Mouse (Mus musculus) forebrain, embryonic 14.5 days (tissue): ENCODE measurements at regions not wholly inside any gene's neighbourhood (a gene's known extent, or its start where the extent isn't known, plus 50 kb on each side); places are given as distances from the start of the nearest gene placed in this dataset.

Experiments
- ATAC-seq: fragments of 200-750 bp; cut with Nextera tagmentation; 2 replicates; pipeline ENCODE4 v1.8.0; 2017; ENCODE audit warnings: mild to moderate bottlenecking, moderate library complexity
- DNase-seq: peaks from one replicate; pipeline ENCODE4 v3.0.0-alpha.2; 2015; ENCODE audit warnings: low spot score
- H3K27ac ChIP-seq: fragments of 300-500 bp; sonication (generic); 2 replicates; pipeline ENCODE4 v1.5.1; 2014; ENCODE audit warnings: low read depth, mild to moderate bottlenecking, control low read depth, low read length, moderate library complexity
- H3K27me3 ChIP-seq: fragments of 300-500 bp; sonication (generic); replicated peaks from 2 replicates; pipeline ENCODE4 v1.6.1; 2014; ENCODE audit warnings: low read length, control low read depth, mixed read lengths; ENCODE audit not compliant: control insufficient read depth, insufficient read depth
- H3K36me3 ChIP-seq: fragments of 300-500 bp; sonication (generic); 2 replicates; pipeline ENCODE4 v1.6.1; 2014; ENCODE audit warnings: low read length, control low read depth; ENCODE audit not compliant: control insufficient read depth, insufficient read depth
- H3K4me1 ChIP-seq: fragments of 300-500 bp; sonication (generic); 2 replicates; pipeline ENCODE4 v1.6.1; 2014; ENCODE audit warnings: antibody characterized with exemption, low read length, control low read depth; ENCODE audit not compliant: control insufficient read depth, insufficient read depth
- H3K4me2 ChIP-seq: fragments of 300-500 bp; sonication (generic); 2 replicates; pipeline ENCODE4 v1.6.1; 2014; ENCODE audit warnings: mild to moderate bottlenecking, control low read depth, low read length
- H3K4me3 ChIP-seq: fragments of 300-500 bp; sonication (generic); 2 replicates; pipeline ENCODE4 v1.5.1; 2014; ENCODE audit warnings: low read depth, low read length, control low read depth
- H3K9ac ChIP-seq: fragments of 300-500 bp; sonication (generic); 2 replicates; pipeline ENCODE4 v1.6.1; 2014; ENCODE audit warnings: mild to moderate bottlenecking, low read length, control low read depth, moderate library complexity
- H3K9me3 ChIP-seq: fragments of 300-500 bp; sonication (generic); replicated peaks from 2 replicates; pipeline ENCODE4 v1.6.1; 2016; ENCODE audit warnings: low read length, control low read depth, mixed read lengths; ENCODE audit not compliant: control insufficient read depth
- WGBS: fragments of 180-500 bp; shearing (Covaris S2); extraction: QIAGEN DNeasy Blood & Tissue Kit; methylation state at CpG from one replicate; pipeline ENCODE4 v1.1.7; 2014; 5-methylcytosine and 5-hydroxymethylcytosine counted together

GRCm38 (mm10) chr13:83162761-83163160 is 341.1 kb upstream of the Mef2c start:
- Histone ChIP-seq H3K27me3 (no peaks in the 10 kb centered on the region), H3K4me2 (no peak overlapping the region), H3K4me3 (no peak overlapping the region), H3K9me3 (no peaks in the 10 kb centered on the region), H3K9ac (no peak overlapping the region), H3K4me1 (no peaks in the 10 kb centered on the region), H3K36me3 (no peaks in the 10 kb centered on the region), H3K27ac (no peak overlapping the region)
- DNase-seq (no peak), ATAC-seq (no peak)
- 80% methylated on average over 4 of the region's 4 CpGs for WGBS

GRCm38 (mm10) chr13:83175086-83175485 is 328.7 kb upstream of the Mef2c start:
- Histone ChIP-seq H3K27ac (no peak overlapping the region), H3K4me1 (no peaks in the 10 kb centered on the region), H3K27me3 (no peaks in the 10 kb centered on the region), H3K36me3 (no peaks in the 10 kb centered on the region), H3K9me3 (no peaks in the 10 kb centered on the region), H3K4me2 (no peak overlapping the region), H3K9ac (no peak overlapping the region), H3K4me3 (no peak overlapping the region)
- WGBS, result 91% methylated on average over 2 of the region's 2 CpGs
- DNase-seq, result no peak
- ATAC-seq, result no peak

- Histone ChIP-seq H3K4me1 (no peaks in the 10 kb centered on the region), H3K9me3 (no peaks in the 10 kb centered on the region), H3K4me3 (no peak overlapping the region), H3K27ac (no peak overlapping the region), H3K27me3 (no peaks in the 10 kb centered on the region), H3K4me2 (no peak overlapping the region), H3K36me3 (no peaks in the 10 kb centered on the region), H3K9ac (no peak overlapping the region)
- 92% methylated on average over 3 of the region's 3 CpGs for WGBS
- ATAC-seq (no peak), DNase-seq (no peak)
Observed at GRCm38 (mm10) chr13:83201931-83202671, 301.7 kb upstream of the Mef2c start.

GRCm38 (mm10) chr13:83206622-83207021 is 297.2 kb upstream of the Mef2c start:
- 93% methylated on average over 1 of the region's 1 CpGs for WGBS

GRCm38 (mm10) chr13:83207513-83207912 is 296.3 kb upstream of the Mef2c start:
- H3K9ac ChIP-seq, result no peak overlapping the region
- H3K4me1 ChIP-seq, result no peaks in the 10 kb centered on the region
- H3K36me3 ChIP-seq, result no peaks in the 10 kb centered on the region
- DNase-seq (no peak), ATAC-seq (no peak)
- no peaks in the 10 kb centered on the region for H3K27me3 ChIP-seq
- no peak overlapping the region for H3K4me2 ChIP-seq
- H3K9me3 ChIP-seq, result no peaks in the 10 kb centered on the region
- no peak overlapping the region for H3K27ac ChIP-seq
- no peak overlapping the region for H3K4me3 ChIP-seq
- WGBS, result 92% methylated on average over 4 of the region's 4 CpGs

More at GRCm38 (mm10) chr13:83206622-83207021, 297.2 kb upstream of the Mef2c start:
- Histone ChIP-seq H3K36me3 (no peaks in the 10 kb centered on the region), H3K27ac (no peak overlapping the region), H3K27me3 (no peaks in the 10 kb centered on the region), H3K4me2 (no peak overlapping the region), H3K9me3 (no peaks in the 10 kb centered on the region), H3K4me3 (no peak overlapping the region), H3K9ac (no peak overlapping the region), H3K4me1 (no peaks in the 10 kb centered on the region)
- no peak for ATAC-seq
- no peak for DNase-seq

- Histone ChIP-seq H3K4me1 (no peaks in the 10 kb centered on the region), H3K4me3 (no peak overlapping the region), H3K9me3 (no peaks in the 10 kb centered on the region), H3K27me3 (no peaks in the 10 kb centered on the region), H3K4me2 (no peak overlapping the region), H3K9ac (no peak overlapping the region), H3K27ac (no peak overlapping the region), H3K36me3 (no peaks in the 10 kb centered on the region)
- 89% methylated on average over 5 of the region's 5 CpGs for WGBS
- DNase-seq (no peak), ATAC-seq (no peak)
Observed at GRCm38 (mm10) chr13:83208111-83208510, 295.7 kb upstream of the Mef2c start.

GRCm38 (mm10) chr13:83214811-83215210 is 289.0 kb upstream of the Mef2c start:
- Histone ChIP-seq H3K9me3 (no peaks in the 10 kb centered on the region), H3K9ac (no peak overlapping the region)
- ATAC-seq, result no peak

GRCm38 (mm10) chr13:83216454-83216853 is 287.4 kb upstream of the Mef2c start:
- Histone ChIP-seq H3K36me3 (no peaks in the 10 kb centered on the region), H3K9me3 (no peaks in the 10 kb centered on the region), H3K4me1 (no peaks in the 10 kb centered on the region), H3K27ac (no peak overlapping the region), H3K4me3 (no peak overlapping the region), H3K9ac (no peak overlapping the region), H3K4me2 (no peak overlapping the region), H3K27me3 (no peaks in the 10 kb centered on the region)
- DNase-seq (peak; percentile 66), ATAC-seq (peak; percentile 57)
- WGBS, result 71% methylated on average over 3 of the region's 3 CpGs

More at GRCm38 (mm10) chr13:83214811-83215210, 289.0 kb upstream of the Mef2c start:
- Histone ChIP-seq H3K27me3 (no peaks in the 10 kb centered on the region), H3K4me3 (no peak overlapping the region), H3K4me2 (no peak overlapping the region), H3K4me1 (no peaks in the 10 kb centered on the region), H3K36me3 (no peaks in the 10 kb centered on the region), H3K27ac (no peak overlapping the region)
- no peak for DNase-seq

- no peak for DNase-seq
- 91% methylated on average over 1 of the region's 1 CpGs for WGBS
- Histone ChIP-seq H3K27ac (no peak overlapping the region), H3K4me3 (no peak overlapping the region), H3K27me3 (no peaks in the 10 kb centered on the region), H3K4me2 (no peak overlapping the region), H3K9ac (no peak overlapping the region), H3K9me3 (no peaks in the 10 kb centered on the region), H3K36me3 (no peaks in the 10 kb centered on the region), H3K4me1 (no peaks in the 10 kb centered on the region)
- no peak for ATAC-seq
Observed at GRCm38 (mm10) chr13:83252452-83252851, 251.4 kb upstream of the Mef2c start.
